Mouse (Mus musculus): ENCODE data around the gene Cryab. TPM values are rescaled to one million over a fixed set of nuclear protein-coding genes. Genes with fewer than 3 reads are reported as not detected.
A peak's percentile ranks its signal among the peaks of the same experiment; 100 is the strongest.

Gene Cryab
- total RNA-seq (2022), result 100 to 1,000 TPM; 157 to 185 (median 170) TPM

DNA sequence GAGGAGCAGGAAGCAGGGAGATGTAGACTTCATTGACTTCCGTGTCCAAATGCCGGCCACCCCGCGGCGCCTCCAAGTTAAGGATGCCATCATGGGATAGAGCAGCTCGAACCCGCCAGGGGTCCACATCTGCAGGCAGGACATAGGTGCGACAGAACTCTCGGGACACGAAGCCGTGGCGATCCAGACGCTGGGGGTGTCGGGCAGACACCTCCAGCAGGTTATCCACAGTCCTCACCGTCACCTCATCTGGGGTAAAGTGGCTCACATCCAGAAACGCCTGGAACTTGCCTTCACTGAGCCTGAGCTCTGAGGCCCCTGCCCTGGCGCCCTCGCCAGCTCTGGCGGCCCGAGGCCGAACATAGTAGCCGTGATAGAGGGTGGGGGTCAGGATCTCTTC, at the start of gene Cryab:
Gene Cryab (plus strand): TSS at position 3 of the 400 bp plus-strand sequence.
- no peak for DNase-seq (ENCODE audit: low spot score in 2 of 2)

DNA sequence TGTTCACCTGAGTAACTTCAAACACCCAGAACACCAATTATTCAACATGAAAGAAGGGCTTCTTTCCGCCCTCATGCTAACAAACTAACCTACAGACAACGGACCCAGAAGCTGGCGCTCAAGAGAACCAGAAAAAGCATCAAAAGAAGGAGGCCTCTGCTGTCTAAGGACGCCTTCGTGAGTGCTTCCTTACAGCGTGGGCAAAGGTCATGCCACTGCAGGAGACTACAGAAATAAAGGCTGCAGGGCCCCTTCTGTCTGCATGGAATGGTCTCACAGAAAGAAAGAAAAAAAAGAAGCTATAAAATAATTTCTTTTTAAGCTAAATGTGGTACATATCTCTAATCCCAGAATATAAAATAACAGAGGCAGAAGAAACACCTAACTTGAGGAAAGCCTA, 46.2 kb upstream of the Cryab start:
- DNase-seq (ENCODE audit: low spot score in 2 of 2), result no peak

DNA sequence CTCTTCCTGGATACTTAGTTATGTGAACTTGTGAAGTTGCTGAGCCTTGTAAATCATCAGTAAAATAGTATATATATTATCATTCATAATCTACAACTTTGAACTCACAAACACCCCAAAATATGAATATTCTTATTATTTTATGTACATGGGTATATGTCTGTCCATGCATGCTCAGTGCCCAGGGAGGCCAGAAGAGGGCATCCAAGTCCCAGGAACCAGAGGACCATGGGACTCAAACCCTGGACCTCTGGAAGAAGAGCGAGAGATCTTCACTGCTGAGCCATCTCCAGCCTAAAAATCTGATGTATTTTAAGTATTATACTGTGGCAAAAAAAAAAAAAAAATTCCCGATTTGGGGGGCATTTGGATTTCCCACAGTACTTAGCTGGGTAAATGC, 42.0 kb upstream of the Cryab start:
- DNase-seq (ENCODE audit: low spot score in 2 of 2), result no peak

DNA sequence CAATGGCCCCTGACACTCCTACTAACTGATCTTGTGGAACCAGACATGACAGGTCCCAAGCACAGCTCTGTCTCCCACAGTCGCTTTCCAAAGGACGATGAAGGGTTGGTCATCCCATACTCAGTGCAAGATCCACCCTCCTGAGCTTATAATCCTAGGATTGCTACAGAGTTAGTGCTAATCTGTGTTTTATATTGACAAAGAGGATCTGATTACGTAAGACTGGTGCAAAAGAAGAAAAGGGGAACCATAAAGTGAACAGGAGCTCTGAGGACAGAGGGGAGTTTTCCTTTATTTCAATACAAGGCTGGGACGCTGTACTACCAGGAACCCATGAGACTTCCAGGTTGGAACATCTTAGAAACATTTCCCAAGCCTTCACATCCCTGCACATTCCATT, 39.8 kb upstream of the Cryab start:
- no peak for DNase-seq (ENCODE audit: low spot score in 2 of 2)

DNA sequence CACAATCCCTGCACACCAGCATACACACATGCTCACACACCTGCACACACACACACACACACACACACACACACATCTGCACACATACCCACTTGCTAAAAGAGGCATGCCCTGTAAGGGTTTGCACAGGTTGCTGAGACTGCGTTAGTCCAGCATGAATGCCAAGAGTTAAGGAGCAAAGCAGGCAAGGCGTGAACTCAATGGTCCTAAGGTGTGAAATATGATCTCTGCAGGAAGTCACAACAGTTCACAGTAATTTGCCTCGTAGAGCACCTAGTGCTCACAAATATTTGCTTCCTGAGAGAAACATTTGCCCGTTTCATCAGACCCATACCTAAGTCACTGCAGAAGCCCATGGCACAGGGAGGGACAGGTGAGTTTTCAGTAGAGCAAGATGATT, 36.9 kb upstream of the Cryab start:
- no peak for DNase-seq (ENCODE audit: low spot score in 2 of 2)

DNA sequence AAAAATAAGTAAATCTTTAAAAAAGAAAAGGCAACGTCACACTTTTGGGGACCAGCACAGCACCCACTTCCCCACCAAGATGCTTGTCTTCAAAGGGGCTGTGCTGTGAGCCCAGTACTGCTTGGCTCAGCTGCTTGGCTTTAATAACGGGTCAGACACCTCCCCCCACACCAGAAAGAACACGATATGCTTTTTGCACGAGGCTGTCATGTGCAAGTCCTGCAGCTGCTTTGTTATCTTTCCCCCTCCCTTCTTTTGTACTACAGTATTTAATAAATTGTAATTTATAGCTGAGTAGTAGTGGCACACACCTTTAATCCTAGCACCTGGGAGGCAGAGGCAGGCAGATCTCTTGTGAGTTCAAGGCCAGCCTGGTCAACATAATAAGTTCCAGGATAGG, 32.2 kb upstream of the Cryab start:
- no peak for DNase-seq (ENCODE audit: low spot score in 2 of 2)

DNA sequence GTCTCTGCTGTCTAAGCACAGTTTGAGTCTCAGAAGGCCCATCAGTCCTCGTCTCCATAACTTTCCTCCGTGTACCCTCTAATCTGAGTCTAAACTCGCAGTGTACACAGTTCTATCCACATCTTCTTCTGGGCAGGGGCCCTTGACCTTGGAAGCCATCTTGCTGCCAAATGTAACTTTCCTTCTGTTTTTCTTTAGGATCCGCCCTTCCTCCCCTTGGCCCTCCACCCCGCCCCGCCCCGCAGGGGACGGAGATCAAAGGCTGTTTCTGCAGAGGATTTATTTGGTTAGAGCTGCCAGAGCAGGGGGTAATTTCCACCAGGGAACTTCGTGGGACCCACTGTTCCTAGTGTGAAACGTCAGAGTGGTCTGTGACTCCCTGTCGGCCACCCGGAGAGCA, 30.1 kb upstream of the Cryab start:
- DNase-seq (ENCODE audit: low spot score in 2 of 2), result no peak

DNA sequence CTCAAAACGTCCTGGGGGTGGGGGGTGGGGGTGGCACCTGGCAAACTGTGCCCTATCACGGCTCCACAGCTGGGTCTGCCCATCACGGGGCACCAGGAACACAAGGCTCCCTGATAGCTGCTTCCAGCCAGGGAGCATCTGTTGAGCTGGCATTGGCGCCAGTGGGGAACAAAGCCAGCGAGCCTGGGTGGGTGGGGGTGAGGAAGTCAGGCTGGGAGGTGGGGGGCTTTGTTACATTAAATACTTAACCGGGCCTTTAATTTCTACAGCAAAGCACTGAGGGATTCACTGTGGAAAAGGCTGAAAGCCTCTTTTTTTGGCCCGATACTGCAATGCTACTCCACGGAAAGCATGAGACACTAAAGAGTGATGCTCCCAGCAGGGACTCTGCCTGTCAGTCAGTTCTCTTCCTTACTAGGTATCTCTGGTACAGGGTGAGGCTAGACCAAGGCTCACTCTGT, 28.6 kb upstream of the Cryab start:
- DNase-seq (ENCODE audit: low spot score in 2 of 2), result no peak

DNA sequence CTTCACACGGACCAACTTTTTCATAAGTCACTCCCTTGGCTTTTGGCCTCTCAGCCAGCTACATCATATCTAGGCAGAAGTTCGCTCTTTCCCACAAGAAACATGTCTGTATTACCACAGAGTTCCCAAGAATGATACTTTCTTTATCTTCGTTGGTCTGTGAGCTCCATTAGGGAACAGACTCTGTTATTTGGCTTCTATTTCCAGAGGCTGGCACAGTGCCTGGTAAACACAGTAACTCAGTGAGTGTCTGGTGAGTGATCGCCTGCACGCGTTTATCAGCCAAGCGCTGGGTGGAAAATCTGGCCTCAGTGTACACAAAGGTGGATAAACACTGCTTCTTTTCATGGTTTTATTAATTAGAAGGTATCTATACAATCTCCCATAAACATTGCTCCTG, 27.7 kb upstream of the Cryab start:
- no peak for DNase-seq (ENCODE audit: low spot score in 2 of 2)

DNA sequence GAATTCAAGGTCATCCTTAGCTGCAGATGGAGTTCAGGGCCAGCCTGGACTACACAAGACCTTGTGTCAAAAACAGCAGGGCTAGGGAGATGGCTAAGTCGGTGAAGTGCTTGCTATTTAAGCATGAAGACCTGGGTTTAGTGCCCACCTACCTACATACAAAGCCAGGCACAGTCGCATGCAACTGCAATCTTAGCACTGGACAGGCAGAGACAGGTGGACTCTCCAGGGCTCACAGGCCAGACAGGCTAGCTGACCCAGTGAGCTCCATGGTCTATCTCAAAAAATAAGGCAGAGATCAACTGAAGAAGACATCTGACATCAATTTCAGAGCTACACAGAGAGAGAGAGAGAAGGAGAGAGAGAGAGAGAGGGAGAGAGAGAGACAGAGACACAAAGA, 27.0 kb upstream of the Cryab start:
- no peak for DNase-seq (ENCODE audit: low spot score in 2 of 2)

DNA sequence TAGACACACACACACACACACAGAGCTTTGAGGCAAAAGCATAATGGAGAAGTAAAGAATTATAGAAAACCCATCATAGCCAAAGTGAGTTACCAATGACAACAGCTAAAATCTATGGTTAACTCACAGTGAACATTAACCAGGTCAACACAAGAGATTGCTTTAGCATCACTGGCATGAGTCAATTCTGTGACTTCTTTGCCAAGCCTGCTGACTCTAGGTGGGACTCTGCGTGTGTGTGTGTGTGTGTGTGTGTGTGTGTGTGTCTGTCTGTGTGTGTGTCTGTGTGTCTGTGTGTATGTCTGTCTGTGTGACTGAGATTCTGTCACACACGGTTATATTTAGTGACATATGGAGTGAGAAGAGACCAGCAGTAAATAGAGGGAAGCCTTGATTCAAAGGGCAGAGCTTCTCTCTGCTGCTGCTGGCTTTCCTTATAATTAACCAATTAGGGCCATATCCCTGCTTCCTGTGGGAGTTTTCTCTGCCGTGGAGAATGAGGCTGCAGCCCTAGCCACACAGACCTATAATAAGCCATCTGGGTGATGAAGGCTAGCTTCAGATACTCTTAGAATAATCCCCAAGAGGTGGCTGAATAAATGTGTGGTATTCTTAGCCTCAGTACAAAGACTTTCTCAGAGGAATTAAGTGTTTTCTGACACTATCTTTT, 26.3 kb upstream of the Cryab start:
- no peak for DNase-seq (ENCODE audit: low spot score in 2 of 2)

DNA sequence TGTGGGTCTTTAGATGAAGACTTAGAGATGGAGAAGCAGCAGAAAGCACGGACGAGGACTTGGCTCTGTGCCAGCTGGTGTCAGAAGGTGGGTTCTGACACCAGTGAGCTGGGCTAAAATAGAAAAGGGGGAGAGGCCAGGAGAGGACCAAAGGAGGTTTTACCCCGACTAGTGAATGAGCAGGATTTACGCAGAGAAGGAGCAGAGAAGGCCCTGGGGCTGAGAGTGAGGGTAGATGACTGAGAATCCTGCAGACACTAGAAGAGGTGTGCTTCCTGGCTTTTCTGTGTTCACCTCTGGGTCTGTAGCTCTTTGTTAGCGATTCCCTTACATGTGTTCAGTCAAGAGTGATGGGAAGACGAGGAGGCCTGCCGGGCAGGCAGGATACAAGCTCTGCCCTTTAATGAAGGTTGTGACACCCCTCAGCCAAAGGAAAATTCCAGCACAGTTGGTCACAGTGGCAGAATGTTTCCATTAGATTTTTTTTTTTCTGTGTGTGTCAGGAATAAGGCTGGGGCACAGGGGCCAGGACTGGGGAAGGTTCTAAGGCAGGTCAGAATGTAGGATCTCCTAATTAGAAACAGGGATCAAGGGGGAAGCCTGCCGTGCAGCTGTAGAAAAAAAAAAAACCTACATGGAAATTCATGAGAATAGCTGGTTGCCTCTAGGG, 25.1 kb upstream of the Cryab start:
- no peak for DNase-seq (ENCODE audit: low spot score in 2 of 2)

DNA sequence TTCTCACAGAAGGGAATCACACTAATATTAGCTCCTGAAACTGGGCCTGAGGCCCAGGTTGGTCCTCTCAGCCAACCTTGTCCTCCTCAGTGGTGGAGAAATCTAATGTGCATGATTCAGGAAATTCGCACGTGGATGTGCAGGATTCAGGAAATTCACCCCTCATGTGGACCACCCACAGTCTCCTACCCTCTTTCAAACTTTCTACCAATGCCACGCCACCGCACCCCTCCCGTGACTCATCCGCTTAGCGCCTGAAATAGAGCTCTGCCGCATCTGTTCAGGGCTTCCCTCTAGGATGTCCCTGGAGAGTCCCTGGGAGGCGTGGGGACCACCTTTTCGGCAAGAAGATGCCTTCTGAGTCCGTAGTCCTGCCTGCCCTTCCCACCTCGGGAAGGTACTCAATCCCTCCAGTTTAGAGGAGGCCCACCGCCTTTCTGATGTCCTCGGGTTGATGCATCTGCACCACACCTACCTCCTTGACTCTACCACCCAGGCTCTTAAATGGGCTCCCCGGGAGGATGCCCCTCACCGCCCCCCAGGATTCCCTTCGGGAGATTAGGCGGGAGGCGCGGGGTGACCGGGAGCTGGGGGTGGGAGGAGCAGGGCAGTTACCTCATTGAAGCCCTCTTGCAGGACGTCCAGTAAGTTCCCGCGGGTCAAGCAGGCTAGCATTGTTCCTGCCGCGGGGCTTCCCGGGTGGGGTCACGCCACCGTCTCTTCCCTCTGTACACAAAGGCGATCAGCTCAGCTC, 23.8 kb upstream of the Cryab start:
- DNase-seq (ENCODE audit: low spot score in 2 of 2), result peak in 1 of 2 experiments; percentile 79

DNA sequence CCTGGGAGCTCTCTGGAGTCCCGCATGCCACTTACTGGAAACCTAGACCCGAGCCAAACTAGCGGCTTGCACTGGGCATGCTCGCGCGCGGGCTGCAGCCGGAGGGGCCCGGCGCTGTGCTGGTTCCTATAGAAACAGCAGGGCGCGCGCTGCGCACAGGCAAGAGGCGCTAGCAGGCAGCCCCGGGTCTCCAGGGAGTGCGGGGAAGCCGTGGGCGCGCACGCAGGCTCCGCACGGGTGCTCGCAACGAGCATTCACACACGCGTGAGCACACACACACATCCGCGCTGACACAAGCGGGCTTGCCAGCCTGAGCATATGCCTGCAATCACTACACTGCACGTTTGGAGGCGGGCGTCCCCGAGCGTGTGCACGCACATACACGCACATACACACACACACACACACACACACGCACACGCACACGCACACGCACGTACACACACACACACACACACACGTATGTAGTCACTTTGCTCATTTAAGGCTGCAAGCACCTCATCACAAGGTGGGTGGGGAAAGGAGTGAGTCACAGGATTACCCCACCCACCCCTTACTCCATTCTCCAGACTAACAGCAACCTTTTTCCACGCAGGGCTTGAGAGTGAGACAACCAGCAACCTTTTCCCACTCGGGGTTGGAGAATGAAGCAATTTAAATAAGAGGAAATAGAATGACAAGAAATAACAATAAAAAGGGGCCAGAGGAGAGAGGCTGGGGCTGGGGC, 23.0 kb upstream of the Cryab start:
- peak; percentile 64 to 92 for DNase-seq (ENCODE audit: low spot score in 2 of 2)

DNA sequence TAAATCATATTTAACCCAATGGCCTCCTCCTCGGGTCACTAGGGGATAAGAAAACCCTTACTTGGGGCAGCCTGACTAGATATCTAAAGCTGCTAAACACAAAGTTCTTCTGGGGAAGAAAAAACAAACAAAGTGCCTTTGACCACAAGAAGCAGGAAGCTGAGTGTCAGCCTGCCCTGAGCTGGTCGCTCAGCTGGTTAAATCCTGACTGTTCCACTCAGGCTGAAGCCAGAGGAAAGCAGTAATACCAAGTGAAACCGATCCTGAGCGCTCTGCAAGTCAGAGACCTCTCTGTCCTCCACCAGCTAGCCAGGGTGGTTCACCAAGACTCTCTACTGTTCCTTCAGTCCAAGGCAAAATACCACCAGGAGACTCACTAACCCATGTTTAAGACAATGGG, 21.5 kb upstream of the Cryab start:
- DNase-seq (ENCODE audit: low spot score in 2 of 2), result no peak

DNA sequence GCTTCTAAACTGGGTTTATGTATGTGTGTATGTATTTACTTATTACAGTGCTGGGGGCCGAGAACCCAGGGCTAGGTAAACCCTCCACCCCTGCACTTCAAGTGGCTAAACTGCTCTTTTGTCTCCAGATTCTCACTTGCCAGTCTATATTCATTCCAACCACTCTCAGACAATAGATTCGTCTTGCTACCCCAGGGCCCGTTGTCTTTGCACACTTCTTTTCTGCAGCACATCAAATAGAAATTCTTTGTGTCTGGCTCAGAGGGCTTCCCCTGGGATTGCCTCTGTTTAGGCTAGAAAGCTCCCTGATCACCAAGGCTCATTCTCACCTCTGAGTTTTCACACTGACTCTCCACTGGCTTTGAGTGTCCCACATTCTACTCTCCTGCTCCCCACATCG, 18.6 kb upstream of the Cryab start:
- DNase-seq (ENCODE audit: low spot score in 2 of 2), result no peak

DNA sequence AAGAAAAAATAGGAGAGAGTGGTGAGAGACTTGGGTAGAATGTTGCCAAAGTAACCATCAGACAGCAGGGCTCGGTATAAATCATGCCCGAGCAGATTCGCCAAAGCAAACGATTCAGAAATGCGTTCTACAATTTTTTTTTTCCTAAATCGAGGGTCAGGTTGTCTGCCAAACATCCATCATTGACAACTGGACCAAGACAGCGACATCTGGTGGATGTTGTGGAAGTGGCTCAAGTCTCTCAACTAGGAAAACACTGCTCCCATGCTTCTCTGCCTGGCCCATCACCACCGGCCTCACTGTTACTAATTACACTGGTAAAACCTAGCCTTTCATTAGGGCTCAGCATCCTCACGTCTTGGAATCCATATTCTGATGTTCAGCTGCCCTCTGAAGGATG, 16.1 kb upstream of the Cryab start:
- DNase-seq (ENCODE audit: low spot score in 2 of 2), result no peak

DNA sequence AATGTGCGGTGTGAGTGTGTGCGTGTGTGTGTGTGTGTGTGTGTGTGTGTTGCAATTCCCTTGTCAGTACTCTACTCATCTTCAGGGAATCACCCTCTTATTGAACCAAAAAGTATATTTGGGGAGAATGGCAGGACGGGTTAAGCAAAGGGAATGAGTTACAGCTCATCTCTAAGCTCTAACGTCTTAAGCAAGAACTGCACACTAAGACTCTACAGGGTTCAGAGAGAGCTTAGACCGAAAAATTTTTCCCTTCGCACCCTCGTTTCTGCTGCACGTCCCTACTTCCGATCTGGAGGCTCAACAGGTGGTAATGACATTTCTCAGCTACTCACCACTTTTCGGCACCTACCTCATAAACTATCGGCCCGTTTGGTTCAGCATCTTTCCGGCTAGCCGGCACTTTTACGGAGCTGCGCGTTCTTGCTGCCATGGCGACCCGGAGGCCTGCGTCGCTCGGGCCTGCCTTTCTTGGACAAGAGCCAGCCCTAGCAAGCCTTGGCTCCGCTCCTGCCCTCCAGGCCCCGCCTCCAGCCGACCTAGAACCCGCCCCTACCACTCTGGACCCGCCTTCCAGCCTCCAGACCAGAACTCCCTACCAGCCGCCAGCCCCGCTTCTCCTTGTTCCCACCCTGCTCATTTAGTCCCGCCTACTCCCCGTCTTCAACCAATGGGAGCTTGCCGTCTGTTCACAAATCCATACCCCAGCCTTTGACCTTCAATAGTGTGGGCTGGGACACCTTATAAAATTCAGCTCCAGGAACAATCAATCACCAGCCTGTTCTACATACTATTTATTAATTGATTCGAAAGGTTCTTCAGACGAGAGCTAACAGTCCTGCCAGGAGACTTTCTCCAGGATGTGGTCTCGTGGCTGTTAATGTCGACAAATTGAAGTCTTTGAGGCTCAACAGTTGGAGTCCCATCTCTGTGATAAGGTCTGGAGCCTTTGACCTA, 11.9 kb upstream of the Cryab start, which contains the start of gene Dixdc1:
Gene Dixdc1 (minus strand): TSS at position 604 of the 957 bp plus-strand sequence.
- peak; percentile 80 to 84 for DNase-seq (ENCODE audit: low spot score in 2 of 2)

DNA sequence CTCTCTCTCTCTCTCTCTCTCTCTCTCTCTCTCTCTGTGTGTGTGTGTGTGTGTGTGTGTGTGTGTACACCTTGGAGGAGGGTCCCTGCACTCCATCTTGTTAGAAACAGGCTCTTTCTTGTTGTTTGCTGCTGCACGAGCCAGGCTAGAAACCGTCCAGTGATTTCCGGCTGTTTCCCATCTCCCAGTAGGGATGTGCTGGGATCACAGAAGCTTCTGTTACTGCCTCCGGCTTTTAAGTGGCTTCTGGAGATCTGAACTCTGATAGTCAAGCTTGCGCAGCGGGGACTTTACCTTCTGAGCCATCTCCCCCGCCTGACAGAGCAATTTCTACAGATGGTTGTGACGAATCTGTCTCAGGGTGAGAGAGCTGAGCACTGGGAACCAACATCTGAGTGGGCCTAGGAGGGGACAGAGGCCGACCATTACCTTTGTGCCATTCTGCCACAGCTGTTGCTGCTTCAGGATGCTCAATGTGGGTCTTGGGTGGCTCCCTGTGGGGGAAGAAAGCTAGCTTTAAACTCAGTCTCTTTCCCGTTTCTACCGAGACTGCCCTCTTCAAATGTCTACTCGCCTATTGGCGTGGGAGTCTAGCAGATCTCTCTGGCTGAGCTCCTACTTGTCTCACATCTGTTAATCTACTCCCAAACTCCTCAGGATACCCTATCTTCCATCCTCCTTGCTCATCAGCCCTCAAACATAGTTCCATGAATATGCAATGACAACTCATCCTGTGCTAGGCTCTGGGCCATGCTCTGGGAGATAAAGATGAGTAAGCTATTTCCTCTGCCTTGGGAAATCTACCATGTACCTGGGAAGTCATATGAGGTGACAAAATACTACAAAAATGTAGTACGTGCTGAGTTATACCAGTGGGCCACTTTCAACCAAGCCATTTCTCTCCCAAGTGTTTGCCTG, 10.0 kb upstream of the Cryab start:
- DNase-seq (ENCODE audit: low spot score in 2 of 2), result no peak

DNA sequence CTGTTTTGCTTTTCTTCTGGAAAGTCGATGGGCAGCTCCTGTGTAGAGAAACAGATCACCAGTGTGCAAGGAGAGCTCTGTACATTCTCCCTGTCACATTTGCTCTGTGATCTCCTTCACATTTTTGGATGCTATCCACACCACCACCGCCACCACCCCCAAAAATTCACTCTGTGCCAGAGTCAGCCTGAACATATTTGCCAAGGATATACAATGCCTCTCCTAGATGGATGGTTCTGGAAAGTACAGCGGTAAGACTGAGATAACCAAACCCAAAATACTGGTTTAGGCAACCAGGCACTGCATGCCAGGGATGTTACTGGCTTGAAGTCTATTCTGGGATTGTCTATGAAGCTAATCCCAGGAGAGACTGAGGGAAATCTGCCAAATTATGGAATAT, 8.9 kb upstream of the Cryab start:
- no peak for DNase-seq (ENCODE audit: low spot score in 2 of 2)
